Mouse (Mus musculus) erythroblast, adult 5-6 weeks (primary cell): ENCODE measurements around the gene Gm43517. TPM values are rescaled to one million over a fixed set of nuclear protein-coding genes. Genes with fewer than 3 reads are reported as not detected.

Source experiments
- ATAC-seq: replicated peaks from 2 replicates; pipeline ENCODE4 v1.8.0; 2016; ENCODE audit warnings: moderate number of reproducible peaks, mild to moderate bottlenecking, moderate TSS enrichment, inconsistent platforms; ENCODE audit not compliant: poor library complexity, low FRiP score, severe bottlenecking
- total RNA-seq, 2 experiments: library from RNA; stranded (forward) in 1 of 2; stranded (reverse) in 1 of 2; fragments of 150-400 nt in 1 of 2; fragments of 200-764, 138-1000 nt in 1 of 2; gene quantifications; 2 replicates each; pipeline versions ENCODE4 v1.2.3 to v1.2.4; 2015 to 2017; ENCODE audit warnings: low replicate concordance in 2 of 2

Gm43517 gene
- total RNA-seq (2015; ENCODE audit: low replicate concordance) (not detected in 2 replicates), total RNA-seq (2017; ENCODE audit: low replicate concordance) (not detected in 2 replicates)

DNA sequence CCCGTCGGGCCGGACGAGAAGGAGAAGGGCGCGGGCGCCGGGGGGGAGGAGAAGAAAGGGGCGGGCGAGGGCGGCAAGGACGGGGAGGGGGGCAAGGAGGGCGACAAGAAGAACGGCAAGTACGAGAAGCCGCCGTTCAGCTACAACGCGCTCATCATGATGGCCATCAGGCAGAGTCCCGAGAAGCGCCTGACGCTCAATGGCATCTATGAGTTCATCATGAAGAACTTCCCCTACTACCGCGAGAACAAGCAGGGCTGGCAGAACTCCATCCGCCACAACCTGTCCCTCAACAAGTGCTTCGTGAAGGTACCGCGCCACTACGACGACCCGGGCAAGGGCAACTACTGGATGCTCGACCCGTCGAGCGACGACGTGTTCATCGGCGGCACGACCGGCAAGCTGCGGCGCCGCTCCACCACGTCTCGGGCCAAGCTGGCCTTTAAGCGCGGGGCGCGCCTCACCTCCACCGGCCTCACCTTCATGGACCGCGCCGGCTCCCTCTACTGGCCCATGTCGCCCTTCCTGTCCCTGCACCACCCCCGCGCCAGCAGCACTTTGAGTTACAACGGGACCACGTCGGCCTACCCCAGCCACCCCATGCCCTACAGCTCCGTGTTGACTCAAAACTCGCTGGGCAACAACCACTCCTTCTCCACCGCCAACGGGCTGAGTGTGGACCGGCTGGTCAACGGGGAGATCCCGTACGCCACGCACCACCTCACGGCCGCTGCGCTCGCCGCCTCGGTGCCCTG, at the start of gene Gm43517:
Gm43517 (plus strand) TSS at position 299 of the 755 bp plus-strand sequence.
- no peak for ATAC-seq

GRCm38 (mm10) chr12:49349697-49350096, 35.3 kb upstream of the Gm43517 start:
- no peak for ATAC-seq

DNA sequence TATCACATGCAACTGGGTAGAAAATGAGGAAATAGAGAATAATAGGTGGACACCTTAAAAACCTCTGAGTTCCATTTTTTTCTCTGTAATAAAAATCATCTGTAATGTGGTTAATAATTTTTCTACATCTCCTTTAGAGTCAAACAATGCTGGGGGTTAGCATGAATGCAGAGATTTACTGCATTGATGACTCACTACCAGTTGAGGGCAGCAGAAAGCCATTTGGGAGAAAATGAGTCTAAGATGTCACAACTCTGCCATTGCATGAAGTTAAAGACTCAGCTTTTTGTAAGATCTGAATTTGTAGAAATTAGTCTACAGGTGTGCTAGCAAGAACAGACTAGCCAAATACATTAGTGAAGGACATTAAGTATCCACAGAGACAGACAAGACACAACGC, 16.0 kb upstream of the Gm43517 start:
- ATAC-seq: no peak

GRCm38 (mm10) chr12:49372170-49372569, 12.8 kb upstream of the Gm43517 start:
- ATAC-seq: no peak

DNA sequence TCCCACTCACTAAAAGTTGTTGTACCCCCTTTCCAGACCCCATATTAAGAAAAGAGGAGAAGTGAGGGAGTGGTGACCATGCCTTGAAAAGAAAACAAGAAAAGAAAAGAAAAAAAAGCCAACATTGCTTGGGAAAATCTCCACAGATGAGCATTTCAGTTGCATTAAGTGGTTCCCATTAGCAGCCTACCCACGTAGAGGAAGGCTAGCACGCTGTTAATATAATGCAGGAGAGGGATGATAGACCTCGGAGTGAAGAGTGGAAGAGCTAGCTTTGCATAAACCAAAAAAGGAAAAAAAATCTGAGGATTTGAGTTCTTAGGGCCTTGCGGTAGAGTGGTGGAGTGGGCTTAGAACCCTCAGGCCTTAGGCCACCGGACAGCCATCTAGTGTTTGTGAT, 11.8 kb upstream of the Gm43517 start:
- no peak for ATAC-seq

GRCm38 (mm10) chr12:49373821-49374605, 11.0 kb upstream of the Gm43517 start:
- ATAC-seq: no peak

GRCm38 (mm10) chr12:49374606-49374995, 10.4 kb upstream of the Gm43517 start:
- ATAC-seq: no peak

DNA sequence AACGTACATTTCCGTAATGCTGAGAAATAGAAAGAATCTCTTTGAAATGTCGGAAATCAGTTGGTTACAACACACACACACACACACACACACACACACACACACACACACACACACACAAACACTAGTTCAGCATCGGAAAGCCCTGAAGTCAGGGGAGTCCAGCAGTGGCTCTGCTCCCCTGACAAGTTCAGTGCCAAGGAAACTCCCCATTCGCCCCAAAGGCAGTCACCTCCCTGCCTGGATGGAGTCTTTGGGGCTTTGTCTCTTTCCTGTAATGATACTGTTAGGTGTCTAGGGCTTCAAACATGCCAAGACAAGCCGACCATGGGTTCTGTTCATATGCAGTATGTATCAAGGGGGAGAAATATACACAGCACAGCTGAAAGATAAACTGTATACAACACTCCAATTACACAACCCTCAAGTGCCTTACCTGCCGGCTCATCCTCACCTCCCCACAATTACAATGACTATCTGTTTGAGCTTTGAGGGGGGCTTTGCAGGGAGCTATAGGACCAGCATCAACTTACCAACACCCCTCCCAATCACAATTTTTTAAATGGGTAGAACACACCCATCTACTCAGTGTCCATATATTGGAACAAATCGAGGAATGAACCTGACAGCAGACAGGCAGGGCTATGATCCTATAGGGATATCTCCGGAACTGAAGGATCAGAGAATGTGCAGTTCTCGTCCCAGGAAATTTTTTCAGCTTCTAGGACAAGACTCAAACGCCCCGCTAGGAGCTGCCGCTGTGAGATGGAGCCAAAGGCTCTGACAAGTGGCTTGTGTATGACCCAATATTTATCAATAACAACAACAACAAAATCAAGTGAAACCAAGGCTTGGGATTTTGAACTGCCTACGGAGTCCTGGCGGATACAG, 9.3 kb upstream of the Gm43517 start:
- ATAC-seq: no peak

DNA sequence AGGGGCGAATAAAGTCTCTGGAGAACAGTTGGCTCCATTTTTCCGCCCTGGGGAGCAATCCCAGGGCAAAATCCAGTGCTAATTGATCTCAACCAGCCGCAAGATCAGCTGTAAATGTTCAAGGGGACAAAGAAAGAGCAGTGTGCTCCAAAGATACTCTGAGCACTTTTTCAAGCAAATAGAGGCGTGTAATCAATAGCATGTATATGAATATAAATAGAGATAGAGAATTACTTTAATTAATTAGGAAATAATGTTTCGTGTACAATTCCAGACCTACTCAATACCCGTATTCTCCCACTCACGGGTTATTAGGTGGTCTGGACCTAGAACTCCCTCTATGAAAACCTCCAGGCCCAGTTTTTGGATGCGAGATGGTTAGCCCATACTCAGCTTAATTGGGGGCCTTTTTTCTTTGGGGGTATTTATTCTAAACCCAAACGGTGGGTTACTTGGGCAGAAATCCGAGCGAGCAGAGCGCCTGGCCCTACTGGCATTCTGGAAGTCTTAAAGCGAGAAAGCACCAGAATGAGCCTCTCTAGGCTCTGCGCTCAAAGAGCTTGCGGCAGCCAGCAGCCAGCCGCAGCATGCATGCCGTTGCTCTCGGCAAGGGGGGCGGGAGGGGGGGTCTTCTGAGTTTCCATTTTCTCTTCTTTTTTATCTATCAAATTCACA, 8.5 kb upstream of the Gm43517 start:
- no peak for ATAC-seq

DNA sequence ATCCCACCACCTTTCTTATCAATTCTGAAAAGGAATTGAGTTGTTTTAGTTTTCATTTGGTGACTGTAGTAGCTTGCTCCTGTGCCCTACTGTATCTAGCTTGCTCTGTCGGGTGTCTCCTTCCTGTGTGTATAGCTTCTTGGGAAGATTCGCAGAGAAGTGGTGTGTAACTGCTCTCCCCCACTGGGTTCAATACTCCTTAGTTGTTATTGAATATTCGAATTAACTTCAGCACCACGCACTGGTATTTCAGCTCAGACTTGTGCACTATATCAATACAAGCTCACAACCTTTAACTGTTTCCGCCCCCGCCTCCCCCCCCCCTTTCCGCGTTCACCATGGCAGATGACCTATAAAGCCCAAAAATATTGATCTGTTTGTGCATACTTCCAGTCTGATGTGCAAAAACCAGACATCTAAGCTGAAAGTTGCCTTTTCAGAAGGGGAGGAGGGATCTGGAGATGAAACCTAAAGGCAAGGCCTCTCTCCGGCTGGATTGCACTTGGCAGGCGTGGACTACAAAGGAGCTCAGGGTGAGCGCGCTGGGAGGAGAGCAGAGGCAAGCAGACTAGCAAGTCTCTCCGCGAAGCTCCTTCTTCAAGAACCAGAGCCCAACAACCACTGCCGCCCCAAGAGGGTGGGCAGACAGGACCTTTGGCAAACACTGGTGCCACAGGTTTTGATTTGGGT, 7.5 kb upstream of the Gm43517 start:
- ATAC-seq: no peak

DNA sequence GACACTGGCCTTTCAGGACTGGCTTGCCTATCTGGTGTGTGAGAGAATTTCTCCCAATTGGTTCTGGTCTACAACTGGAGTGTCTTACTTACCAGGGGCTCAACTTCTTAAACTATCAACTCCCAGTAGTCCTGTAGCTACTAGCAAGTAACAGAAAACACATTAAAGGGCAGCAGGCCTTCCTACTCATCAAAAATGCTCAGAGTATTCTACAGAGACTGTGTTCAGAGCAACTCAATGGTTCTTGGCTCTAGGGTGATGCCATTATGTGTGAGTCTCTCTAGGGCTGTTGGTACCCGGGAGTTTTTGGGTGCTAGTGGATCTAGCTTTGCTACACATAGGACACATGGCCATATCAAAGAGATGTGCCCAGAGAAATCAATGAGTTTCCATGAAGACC, 6.1 kb upstream of the Gm43517 start:
- no peak for ATAC-seq

DNA sequence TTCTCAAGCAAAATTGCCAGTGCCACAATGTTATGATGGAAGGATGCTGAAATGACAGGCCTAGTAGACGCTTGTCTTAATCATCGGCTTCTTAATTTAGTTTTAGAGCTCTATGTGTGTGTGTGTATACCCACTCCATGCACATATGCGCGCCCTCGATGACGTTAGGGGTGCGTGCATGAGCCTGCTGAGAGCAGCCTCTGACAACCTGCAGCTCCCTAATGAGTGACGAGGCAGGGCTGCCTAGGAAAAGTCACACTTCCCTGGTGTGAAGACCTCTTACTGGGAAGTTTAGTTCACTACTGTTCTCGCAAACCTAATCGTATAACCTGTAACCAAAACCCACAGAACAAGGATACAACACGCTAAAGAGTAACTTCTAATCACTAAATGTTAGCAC, 5.5 kb upstream of the Gm43517 start:
- ATAC-seq: no peak

DNA sequence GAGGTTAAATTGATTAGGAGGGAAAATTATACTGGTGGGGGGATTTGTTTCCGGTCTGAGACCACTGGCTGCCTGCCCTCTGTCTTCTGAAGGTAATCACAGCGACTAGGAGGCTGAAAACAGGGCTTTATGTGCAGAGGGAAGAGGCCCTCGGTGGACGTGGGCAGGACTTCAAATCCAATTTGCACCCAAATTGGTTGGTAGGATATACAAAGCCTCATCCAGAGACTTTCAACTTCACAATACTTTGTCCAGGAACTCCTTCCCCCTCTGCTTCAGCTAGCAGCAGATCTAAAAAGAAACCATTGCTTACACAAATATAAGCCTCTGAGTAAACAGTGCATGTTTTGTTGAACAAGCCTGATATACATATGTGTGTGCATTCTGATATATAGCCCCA, 4.5 kb upstream of the Gm43517 start:
- no peak for ATAC-seq

DNA sequence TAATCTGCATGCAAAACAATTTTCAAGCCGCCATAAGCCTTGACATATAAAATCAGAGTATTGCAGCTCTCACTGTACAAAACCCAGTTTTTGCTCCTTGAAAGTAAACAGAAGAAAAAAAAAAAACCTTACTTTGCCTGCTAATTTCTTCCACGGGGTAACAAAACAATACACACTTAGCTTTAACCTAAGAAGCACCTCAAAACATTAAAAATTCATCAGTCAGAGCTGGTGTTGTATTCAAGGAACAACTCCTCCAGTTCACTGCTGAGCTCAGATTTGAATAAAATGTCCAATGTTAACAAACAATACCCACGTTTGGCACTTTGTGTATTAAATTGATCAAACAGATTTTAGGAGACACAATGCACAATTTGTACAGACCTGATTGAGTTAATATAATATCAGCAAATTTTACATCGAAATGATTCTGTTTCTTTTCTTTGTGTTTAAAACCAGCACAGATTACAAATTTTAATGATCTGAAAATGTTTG, 3.9 kb upstream of the Gm43517 start:
- ATAC-seq: no peak

DNA sequence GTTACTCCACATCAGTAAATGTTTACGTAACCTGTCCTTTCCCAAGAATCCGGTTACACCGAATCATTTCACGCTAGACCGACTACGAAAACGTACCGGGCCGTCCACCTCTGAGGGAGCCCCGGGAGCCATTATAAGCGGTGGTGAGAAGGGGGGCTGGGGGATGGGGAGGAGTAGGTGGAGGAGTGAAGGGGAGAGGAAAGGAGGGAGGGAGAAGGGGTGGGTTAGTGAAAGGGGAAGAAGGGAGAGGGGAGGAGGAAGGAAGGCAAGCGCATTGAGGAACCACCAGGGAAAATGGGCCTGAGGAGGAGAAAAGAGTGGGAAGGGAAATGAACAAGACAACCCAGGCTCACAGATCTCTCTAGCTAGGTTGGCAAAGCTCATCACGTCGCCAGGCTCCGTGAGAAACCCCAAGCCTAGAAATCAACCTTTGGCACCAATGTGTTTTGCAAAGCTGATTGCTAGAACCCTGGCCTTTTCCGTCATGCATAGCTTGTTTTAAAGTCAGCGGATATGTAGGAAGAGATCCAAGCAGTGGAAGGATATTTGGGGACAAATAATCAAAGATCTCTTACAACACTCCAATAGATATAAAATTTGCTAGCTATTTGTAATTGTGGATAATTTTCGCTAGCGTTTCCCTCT, 3.1 kb upstream of the Gm43517 start:
- ATAC-seq: no peak

DNA sequence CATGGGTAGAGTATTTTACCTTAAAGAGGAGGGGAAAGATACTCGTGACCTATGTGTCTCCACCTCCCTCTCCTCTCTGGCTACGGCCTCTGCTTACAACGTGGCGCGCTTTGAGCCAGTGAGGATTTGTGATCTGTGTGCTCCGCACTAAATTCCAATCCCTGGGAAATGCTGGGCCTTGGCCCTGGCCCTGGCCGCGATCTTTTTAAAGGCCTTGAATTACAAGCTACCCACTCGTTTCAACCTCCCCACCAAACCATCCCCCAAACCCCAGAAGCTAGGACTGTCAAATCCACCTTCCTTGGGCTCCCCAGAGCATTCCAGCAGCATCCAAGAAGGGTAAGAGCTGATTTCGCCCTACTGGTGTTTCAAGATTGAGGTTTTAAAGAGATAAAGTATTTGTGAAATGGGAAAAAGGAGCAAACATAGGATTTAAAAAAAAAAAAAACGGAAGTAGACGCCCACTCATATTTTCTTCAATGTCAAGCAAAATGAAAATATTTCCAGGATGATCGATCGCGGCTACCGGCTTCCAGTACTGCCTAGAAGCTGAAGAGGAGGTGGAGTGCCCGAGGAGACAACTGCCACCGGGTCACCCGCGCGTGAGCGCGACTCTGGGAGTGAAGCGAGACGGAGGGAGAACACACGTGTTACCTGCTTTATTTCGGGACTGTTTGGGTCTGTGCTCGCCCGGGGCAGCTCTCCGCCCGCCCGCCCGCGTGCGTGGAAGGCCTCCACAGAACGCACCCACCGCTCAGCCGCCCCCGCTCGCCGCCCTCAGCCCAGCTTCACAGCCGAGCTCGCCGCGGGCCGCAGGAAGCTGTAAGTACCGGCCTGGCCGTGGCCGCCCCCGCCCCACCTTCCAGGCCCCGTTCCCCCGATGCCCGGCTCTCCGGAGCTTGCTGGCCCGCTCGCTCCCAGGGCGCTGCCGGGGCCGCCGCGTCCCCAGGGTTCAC, 2.1 kb upstream of the Gm43517 start, which contains the start of gene Foxg1:
Foxg1 (plus strand) TSS at position 96 of the 956 bp plus-strand sequence.
- no peak for ATAC-seq

GRCm38 (mm10) chr12:49383521-49384133, 1.3 kb upstream of the Gm43517 start:
- no peak for ATAC-seq
